Mouse (Mus musculus): ENCODE measurements at regions not wholly inside any gene's neighbourhood (a gene's known extent, or its start where the extent isn't known, plus 50 kb on each side); places are given as distances from the start of the nearest gene placed in this dataset.

DNA sequence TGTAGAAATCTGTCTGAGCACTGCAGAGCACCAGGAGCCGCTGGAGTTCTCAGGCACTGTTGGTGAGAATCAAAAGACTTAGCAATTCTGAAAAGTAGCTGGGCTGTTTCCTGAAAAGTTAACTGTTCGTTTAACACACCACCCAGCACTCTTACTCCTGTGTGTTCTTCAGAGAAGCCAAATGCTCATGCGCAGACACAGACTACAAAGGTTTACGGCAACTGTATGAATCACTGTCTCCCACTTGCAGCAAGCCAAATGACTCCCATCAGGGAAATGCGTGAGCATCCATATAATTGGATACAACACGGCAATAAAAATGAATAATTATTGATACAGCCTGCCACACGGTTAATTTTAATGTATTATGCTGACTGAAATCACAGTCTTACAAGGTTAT, 220.0 kb upstream of the N4bp1 start:
- DNase-seq: no peak

DNA sequence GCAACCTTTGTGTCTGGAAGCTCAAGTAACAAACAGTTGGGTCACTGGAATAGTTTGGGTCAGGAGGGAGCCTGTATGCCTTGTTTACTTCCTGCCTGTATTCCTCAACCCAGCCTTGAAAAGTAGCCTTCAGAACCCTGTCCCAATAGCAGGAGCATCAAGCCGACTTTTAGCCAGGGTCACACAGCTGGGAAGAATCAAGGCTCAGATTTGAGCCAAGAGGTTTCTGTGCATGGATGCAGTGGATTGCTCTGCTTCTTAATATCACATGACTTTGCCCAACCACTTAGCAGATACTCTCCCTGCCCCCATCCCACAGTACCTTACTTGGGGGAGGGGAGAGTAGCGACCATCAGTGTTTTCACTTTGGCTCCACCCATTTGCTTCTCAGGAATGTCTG, 210.2 kb upstream of the N4bp1 start:
- DNase-seq: no peak

DNA sequence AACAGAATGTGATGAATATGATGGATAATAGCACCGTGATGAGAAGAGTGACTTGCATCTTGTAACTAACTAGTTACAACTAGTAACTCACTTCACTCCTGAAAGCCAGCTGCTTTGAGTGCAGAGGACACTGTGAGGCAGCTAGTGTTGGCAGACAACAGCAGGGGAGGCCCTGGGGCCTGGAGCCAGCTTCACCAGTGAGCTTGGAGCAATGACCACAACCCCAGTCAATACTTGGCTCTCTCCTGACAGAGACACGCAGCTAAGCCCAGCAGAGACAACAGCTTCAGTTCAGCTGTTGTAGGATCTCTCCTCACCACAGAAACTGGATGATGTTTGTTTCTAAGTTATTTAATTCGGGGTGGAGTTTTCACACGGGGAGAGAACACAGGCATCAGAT, 209.6 kb upstream of the N4bp1 start:
- no peak for DNase-seq

DNA sequence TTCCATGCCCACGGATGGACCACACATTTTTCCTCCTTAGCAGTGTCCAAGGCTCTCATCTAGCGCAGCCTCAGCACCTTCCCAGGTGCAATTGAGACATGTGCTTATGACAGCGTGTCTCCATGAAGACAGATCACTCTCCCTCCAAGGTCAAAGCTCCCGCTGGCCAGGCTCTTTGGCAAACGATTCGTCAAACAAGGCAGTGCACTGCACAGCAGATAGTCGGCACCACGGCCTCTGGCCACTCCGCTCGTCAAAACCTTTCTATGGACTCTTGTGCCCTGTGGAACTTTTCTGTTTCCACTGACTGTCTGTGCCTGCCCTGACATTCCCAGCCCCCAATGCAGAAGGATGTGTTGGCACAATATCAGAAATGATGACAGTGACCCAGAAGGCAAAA, 208.7 kb upstream of the N4bp1 start:
- no peak for DNase-seq

DNA sequence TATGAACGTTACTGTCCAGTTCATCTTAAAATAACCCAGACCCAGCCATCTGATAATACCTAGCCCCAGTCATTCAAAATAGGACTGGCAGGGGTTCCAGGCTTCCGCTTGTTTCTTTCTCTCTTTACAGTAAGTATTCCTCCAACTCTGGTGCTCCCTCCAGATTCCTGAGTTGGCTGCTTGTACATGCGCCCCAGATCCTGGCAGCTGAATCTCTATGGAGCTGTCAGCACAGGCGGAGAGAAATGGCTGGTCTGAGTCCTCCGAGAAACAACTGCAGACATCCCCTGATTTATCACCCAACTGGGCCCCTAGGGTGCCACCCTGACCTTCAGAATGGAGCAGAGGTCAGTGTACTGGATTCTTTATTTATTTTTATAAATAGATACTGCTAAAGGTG, 208.0 kb upstream of the N4bp1 start:
- DNase-seq: no peak

DNA sequence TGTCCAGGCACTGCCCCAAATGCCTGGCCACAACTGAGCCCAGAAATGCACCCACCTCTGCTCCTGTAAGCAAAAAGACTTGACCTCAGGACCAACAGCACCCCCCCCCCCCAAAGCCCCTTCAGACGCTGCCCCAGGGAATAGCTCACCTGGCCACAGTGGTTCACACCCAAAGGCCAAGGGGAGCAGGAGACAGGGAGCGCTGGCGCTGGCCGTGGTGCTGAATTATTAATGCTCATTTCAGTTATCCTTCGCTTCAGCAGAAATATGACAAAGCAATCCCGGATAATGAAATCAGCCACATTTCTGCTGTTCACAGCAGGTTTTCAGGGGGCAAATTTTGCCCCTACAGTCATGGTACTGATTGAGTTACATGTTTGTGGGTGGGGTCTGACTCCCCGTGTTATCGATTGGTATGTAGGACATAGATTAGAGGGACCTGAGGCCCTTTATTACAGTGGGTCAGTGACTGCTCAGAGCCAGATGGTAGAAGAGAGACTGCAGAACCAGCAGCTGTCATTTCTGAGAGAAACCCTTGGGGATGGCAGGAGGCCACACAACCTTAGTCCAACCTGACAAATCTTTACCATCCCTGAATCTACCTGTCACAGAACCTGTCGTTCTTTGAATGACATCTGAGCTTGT, 202.5 kb upstream of the N4bp1 start:
- peak; percentile 80 for DNase-seq

DNA sequence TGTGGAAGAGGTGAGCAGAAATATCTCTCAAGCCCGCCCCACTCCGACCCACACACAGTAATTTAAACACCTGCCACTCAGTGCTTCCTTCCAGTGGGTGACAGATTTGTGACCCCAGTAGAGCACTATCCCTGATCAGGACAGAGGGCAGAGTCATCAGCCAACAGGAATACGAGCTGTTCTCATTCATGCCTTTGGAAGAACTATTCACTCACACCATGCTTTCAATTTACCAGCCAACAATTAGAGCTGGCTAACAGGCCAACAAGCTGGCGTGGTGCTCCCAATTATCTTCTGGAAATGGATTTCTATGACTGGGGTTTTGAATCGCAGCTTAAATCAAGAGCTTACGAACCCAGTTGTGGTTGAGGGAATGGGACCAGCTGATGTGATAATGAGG, 193.2 kb upstream of the N4bp1 start:
- no peak for DNase-seq

DNA sequence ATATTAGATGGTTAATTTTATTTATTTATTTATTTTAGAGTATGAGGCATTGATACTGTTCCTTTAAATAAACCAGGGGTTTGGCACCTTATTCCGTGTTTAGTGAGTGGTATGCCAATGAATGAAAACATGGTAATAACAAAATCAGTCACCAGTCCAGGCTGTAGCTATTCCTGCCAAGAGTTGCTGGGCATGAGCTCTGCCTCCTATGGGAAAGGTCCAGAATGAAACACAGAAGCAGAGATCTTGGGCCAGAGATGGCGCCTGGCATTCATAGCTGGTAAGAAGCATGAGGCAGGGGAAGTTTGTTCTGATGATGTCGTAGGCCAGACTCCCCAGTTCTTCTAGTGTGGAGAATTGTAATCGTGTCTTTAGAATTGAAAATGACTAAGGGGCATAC, 190.9 kb upstream of the N4bp1 start:
- no peak for DNase-seq

DNA sequence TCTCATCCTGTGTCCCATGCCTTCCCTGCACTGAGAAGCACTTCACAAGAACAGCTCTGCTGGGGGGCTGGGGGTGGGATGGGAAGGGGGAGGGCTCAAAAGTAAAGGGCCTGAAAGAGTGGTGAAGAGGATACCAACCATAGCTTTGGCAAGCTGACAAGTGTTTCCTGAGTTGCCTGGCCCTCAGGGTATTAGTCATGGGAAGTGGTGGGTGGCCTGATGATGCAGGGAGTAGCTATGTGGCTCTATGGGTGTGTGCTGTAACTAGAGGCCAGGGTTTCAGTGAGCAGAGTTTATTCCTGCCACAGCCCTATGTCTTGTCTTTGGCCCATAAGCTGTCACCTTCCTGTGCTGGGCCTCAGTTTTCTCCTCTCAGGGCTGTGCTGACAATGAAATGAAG, 186.2 kb upstream of the N4bp1 start:
- DNase-seq: no peak

DNA sequence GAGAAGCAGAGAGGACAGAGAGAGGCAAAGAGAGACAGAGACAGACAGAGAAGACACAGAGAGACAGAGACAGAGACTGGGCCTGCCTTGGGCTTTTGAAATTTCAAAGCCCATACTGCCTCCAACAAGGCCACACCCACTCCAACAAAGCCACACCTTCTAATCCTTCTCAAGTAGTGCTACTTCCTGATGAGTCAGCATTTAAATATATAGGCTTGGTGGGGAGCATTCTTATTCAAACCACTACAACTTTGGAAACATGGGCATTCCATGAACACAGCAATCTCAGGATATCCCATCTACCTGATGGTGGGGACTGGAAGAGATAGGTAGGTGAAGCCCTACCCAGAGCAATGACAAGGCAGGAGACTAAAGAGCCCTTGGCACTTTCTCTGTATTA, 182.0 kb upstream of the N4bp1 start:
- no peak for DNase-seq

DNA sequence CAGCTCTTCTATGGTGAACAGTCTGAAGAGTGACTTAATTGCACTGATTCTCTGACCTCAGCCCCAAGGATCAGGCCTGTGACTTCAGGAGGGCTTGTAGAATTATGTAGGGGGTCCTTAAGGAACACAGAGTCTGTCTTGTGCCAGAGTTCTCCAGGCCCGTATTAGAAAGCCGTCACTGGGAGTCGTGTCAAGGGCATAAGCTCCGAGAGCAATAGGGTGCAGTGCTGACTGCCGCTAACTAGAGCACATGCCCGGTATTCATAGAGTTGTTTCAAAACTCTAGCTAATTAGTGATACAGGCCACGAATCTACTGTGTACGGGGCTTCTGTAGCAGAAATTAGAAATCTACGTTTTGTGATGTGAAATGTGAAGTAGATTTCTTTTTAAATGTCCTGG, 179.7 kb upstream of the N4bp1 start:
- DNase-seq: no peak

DNA sequence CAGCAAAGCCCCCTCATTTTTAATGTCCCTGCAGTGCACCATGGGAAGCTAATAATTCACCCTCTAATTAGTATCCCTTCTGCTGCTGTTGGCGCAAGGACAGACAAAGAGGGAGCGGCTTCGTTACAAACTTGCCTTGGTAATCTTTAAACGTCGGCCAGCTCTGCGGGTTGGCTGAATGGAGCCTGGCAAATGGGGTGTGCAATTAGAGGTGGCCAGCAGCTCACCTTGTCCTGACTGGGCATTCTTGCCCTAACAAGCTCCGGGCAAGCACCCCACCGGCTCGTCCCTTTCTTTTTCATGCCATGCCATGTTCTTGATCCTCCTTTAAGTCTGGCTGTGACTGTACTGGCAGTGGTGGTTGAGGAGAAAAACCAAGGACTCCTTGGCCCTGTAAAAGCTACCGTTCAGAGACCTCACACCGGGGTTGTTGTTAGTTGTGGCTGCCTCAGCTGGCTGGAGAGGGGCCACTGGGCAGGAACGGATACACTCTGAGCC, 179.2 kb upstream of the N4bp1 start:
- no peak for DNase-seq

DNA sequence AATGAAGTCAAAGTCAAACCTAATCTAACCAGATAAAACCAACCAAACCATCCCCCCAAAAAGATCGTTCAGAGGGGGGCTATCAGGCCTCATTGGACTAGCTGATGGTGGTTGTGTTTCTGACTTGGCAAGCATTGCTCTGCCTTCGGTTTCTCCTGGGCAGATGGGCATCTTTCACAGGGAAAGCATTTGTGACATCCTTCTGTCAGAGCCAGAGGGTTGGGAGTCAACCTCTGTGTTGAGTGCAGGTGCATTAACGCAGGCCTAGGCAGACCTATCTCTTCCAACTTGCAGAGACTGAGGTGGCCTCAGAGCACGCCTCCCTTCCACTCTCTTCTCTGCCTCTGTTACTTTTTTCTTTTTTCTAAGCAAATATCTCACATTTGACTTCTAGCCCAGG, 178.5 kb upstream of the N4bp1 start:
- DNase-seq: no peak

DNA sequence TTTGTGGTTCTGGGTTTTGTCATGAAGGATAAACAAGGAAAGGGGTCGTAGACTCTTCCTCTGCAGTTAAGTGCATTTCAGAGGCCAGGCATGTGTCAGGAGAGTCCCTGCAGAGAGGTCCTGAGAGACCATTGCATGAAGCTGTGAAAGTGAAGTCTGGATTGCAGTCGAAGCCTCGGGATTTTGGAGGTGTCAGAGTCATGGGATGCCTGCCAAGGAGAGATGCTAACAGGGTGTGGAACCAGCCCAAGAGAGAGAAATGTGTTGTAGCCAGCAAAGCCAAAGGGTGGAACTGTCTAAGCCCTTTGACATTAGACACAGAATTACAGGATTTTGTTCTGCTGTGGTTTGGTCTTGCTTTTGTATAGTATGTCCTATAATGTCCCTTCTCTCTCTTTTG, 164.7 kb upstream of the N4bp1 start:
- DNase-seq: no peak

DNA sequence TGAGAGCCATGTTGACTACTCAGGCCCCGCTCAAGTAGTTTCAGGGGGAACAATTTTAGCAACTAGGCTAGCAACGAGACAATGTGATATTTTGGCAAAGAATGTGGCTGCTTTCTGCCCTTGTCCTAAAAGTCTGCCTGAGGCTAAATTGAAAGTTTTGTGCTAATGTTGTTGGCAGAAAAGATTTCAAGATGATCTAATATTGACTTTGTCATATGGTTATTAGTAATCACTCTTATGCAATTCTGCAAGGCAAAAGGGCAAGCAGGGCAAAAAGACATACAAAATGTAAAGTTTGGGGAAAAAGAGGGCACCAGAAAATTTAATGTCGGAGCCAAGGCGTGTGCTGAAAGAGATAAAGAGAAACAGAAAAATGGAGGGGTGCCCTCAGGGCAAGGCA, 164.1 kb upstream of the N4bp1 start:
- DNase-seq: no peak

DNA sequence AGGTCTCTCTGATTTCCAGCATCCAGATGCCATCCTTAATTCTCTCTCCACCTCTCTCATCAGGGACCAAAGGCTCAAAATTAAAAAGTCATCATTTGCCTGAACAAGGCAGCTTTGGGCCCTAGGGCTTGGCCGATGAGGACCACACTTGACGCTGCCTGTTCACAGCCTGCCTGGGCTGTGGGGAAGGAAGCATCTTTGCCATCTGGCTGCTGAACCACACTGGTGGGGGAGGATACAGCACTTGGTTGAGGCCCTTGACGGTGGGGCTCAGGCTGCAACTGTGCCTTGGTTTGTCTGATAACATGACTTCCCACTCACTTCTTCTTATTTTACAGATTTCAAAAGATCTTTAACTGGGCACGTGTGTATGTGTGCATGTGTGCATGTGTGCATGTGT, 161.5 kb upstream of the N4bp1 start:
- no peak for DNase-seq

DNA sequence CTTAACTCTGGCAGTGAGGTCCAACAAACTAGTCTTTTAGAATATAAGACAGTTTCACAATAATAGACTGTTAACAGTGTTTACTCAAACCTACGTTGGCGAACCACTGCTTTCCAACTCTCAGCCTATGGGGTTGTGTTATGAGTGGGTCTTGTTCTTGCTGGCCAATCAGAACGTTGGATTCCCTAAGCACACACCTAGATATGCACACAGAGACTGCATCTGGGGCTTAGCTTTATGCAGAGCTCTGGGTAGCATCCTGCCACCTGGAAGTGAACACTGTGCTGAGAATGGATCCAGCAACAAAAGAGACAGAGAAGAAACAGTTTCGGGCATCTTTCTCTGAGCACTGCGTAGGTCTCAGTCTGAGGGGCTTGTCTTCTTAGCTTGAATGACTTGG, 158.0 kb upstream of the N4bp1 start:
- DNase-seq: no peak

DNA sequence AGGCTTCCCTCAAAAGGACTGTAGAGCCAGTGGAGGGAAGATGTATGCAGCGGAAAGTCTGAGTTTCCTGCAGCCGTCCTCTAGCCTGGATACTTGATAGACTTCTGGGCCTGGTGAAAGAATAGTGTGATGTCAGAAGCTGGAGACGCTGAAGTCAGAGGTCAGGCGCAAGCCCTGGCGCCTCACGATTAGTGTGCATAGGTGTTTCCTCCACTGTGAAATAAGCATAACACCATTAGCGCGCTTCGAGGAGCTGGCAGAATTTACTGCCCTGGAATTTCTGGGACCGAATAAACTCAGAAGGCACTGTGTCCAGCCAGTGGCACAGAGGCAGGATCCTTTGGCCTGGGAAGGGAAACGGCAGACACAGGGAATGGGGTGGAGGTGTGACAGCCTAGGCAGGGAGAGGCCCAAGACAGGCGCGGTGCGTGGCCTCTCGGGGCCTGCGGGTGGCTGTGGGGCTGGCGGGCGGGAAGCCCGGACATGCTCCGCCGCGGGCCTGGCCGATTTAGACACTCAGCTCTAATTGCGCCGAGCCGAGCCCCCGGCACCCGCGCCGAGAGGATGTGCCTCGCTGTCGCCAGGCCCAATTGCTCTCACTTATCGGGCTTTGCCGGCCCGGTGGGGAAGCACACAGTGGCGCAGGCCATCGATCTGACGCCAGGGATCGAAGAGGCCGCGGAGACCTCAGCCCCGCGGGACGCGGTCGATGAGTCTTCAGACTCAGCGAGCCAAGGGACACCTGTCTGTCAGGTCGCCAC, 152.7 kb upstream of the N4bp1 start:
- peak; percentile 66 for DNase-seq

DNA sequence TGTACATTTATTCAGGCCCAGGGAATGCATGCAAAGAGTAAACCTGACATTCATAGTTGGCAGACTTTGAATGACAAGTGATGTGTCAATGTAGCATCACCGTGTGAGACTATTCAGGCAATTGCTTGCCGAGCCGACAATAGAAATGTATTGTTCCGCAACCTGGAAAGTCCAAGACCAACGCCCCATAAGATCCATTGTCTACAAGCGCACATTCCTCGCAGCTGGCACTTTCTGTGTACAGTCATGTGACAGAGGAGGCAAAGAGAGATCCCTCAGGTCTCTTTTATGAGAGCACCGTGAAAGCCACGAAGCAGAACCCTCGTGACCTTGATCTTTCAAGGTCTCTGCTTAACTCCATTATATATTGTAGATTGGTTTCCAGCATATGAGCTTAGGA, 150.9 kb upstream of the N4bp1 start:
- no peak for DNase-seq

DNA sequence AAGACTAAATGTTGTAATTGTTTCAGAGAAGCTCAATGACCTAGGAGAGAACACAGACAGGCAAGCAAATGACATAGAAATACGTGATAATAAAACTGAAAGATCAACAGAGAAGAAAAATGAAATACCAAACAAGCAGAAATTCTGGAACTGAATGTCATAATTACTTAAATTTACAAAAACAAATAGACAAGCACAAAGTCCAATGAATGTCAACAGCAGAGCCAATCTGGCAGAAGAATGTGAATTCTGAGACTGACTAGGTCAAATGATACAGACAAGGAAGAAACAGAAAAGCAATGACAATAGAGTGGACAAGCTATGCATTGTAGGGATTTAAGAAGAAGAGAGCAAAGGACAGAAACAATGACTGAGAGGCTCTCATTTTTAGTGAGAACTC, 143.1 kb upstream of the N4bp1 start:
- DNase-seq: no peak

DNA sequence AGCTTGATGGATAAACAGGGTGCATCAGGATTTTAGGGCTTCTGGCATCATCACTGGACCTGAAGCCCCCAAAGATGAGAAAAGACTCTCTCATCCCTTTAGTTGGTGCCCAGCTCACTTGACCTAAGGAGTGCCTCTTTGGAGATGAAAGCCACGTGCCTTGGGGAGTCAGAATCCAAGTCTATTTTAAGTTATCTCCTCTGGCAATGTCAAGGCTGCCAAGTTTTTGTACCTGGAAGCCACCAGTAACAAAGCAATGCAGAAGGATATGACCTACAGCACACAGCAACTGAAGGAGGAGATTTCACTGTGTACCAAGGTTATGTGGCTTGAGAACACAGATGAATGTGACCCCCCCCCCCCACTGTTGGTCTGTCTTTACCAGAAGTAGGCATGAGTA, 140.9 kb upstream of the N4bp1 start:
- no peak for DNase-seq

DNA sequence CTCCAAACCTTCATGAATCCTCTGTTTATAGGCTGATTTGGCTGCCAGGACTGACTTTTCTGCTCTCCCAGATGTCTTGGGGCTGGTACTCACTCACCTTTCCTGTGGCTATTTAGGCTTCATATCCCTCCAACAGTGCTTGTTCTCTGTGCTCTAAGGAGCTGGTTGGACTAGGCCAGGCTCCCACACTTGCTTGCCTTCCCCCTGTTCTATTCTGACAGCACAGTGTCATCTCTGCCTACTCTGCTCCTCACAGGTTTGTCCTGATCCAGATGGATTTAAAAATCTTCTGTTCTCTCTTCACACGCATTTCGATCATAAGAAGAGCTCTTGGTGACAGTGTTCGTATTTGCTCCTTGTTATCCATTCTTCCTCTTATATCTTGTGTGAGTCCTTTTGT, 134.7 kb upstream of the N4bp1 start:
- DNase-seq: no peak

DNA sequence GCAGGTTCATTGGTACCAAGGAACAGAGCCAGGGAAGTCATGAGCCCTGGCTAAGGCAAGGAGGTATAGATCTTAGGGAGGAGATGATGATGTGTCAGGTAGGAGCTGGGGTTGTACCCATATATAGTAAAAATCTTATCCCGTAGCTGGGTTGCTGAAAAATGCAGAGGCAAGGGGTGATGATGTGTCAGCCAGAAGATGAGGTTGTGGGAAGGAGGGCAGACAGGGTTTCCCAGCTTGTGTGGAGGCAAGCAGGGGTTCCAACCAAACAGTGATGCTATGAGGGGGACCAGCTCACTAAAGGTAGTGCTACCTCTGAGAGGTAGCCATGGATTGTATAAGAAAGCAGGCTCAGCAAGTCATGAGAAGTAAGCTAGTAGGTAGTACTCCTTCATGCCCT, 90.5 kb upstream of the N4bp1 start:
- no peak for DNase-seq

DNA sequence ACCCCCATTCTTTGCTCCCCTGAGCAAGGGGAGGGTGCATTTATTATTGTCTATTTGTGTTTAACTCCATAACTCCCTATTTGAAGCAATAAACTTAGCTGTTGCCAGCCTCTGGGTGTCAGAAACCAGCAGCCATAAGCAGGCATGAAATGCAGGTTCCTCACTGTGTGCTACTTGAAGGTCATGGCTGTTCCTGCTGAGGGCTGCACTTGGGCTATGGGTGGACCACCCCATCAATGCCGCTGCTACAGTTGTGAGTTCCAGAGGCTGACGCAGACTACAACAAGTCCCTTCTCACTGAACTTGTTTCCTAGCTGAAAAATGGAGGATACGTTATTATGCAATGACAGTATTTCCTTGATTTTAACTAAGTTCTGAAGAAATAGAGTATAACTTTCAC, 86.7 kb upstream of the N4bp1 start:
- DNase-seq: no peak

DNA sequence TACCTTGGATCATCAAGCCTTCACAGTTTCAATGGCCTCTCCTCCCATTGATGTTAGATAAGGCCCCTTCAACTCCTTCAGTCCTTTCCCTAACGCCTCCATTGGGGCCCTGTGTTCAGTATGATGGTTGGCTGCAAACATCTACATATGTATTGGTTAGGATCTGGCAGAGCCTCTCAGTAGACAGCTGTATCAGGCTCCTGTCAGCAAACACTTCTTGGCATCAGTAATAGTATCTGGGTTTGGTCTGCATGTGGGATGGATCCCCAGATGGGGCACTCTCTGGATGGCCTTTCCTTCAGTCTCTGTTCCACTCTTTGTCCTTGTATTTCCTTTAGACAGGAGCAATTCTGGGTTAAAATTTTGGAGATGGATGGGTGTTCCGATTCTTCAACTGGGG, 84.0 kb upstream of the N4bp1 start:
- no peak for DNase-seq

Measured in embryo, embryonic 11 days (tissue).